25 mouse cellular contexts compared by ENCODE assay signal in genomic region chr10:62093903-62094302, GRCm38 (mm10). TPM values are rescaled to one million over a fixed set of nuclear protein-coding genes. Genes with fewer than 3 reads are reported as not detected.
"Had no signal": no experiment of that assay in that cellular context is flagged by ENCODE, and none has a peak within 500 bp of the region (broad histone marks: within the 10 kb centered on the region; RNA-seq: fewer than 3 reads in every experiment).

No protein-coding gene starts in this region.

- H3K27ac ChIP-seq: liver, embryonic 13.5 days; liver, embryonic 15.5 days; lung, embryonic 15.5 days; macrophage; midbrain, embryonic 12.5 days; midbrain, embryonic 15.5 days; neural tube, embryonic 12.5 days; stomach, embryonic 15.5 days; stomach, postnatal 0 days had no signal

- H3K9me3 ChIP-seq: liver, embryonic 13.5 days; liver, embryonic 15.5 days; lung, embryonic 15.5 days; midbrain, embryonic 12.5 days; midbrain, embryonic 15.5 days; neural tube, embryonic 12.5 days; stomach, embryonic 15.5 days had no signal

- DNase-seq: liver, embryonic 13.5 days; liver, postnatal 0 days; lung, adult 2 months; lung, postnatal 14 days; lung, postnatal 36 days; right cerebral cortex, postnatal 14 days; thymus, adult 2 months; thymus, postnatal 25 days; thymus, postnatal 4 days had no signal

- H3K4me2 ChIP-seq: liver, embryonic 13.5 days; liver, embryonic 15.5 days; lung, embryonic 15.5 days; midbrain, embryonic 12.5 days; midbrain, embryonic 15.5 days; neural tube, embryonic 12.5 days; stomach, embryonic 15.5 days had no signal

- H3K36me3 ChIP-seq: liver, embryonic 13.5 days; liver, embryonic 15.5 days; lung, embryonic 15.5 days; midbrain, embryonic 12.5 days; midbrain, embryonic 15.5 days; neural tube, embryonic 12.5 days; stomach, embryonic 15.5 days had no signal

- ATAC-seq: liver, postnatal 0 days; lung, postnatal 0 days; midbrain, embryonic 15.5 days had no signal

- H3K27me3 ChIP-seq: liver, embryonic 13.5 days; liver, embryonic 15.5 days; lung, embryonic 15.5 days; midbrain, embryonic 12.5 days; midbrain, embryonic 15.5 days; neural tube, embryonic 12.5 days; stomach, embryonic 15.5 days had no signal

- H3K4me1 ChIP-seq: liver, embryonic 13.5 days; liver, embryonic 15.5 days; lung, embryonic 15.5 days; megakaryocyte, embryonic 14.5 days; midbrain, embryonic 12.5 days; neural tube, embryonic 12.5 days; stomach, embryonic 15.5 days had no signal

- H3K4me3 ChIP-seq: liver, embryonic 13.5 days; liver, embryonic 15.5 days; lung, embryonic 15.5 days; megakaryocyte, embryonic 14.5 days; midbrain, embryonic 12.5 days; midbrain, embryonic 15.5 days; neural tube, embryonic 12.5 days; stomach, embryonic 15.5 days had no signal

- H3K9ac ChIP-seq: liver, embryonic 13.5 days; liver, embryonic 15.5 days; liver, postnatal 0 days; lung, embryonic 15.5 days; midbrain, embryonic 12.5 days; midbrain, embryonic 15.5 days; neural tube, embryonic 12.5 days; stomach, embryonic 15.5 days had no signal

RNA-seq across cellular contexts. Expression of gene Neurog3, which starts 39.0 kb away (rescaled TPM):
- total RNA-seq: megakaryocyte progenitor cell, adult 5-6 weeks; midbrain, postnatal 0 days; monocyte, adult 5-6 weeks; neutrophil, adult 5-6 weeks had no signal
- polyA plus RNA-seq: liver, embryonic 13.5 days; liver, embryonic 15.5 days; liver, postnatal 0 days; lung, adult 2 months; lung, embryonic 15.5 days; lung, postnatal 0 days; macrophage; midbrain, embryonic 12.5 days; midbrain, postnatal 0 days; spleen, adult 2 months; urinary bladder, adult 2 months had no signal

RNA-seq across cellular contexts. Expression of gene Fam241b, which starts 49.8 kb away (rescaled TPM):
- total RNA-seq: megakaryocyte progenitor cell, adult 5-6 weeks; neutrophil, adult 5-6 weeks had no signal
- polyA plus RNA-seq: macrophage had no signal
